In genomic region chr7:123365876-123366741, GRCm38 (mm10) we compare ENCODE assay signal across 11 mouse cellular contexts. TPM values are rescaled to one million over a fixed set of nuclear protein-coding genes. Genes with fewer than 3 reads are reported as not detected.
A peak's percentile ranks its signal among the peaks of the same experiment; 100 is the strongest.
DNase-seq lines count a peak whose midpoint lies in the region; ATAC-seq and TF ChIP-seq lines count a peak whose summit lies in the region.
"Had no signal": no experiment of that assay in that cellular context is flagged by ENCODE, and none has a peak within 500 bp of the region (broad histone marks: within the 10 kb centered on the region; RNA-seq: fewer than 3 reads in every experiment).

No protein-coding gene starts in this region.

- peak overlapping the region; percentile 22 for H3K4me3 ChIP-seq in erythroblast, embryonic 14.5 days (replicated peaks)
- no peak overlapping the region for H3K4me3 ChIP-seq in midbrain, embryonic 13.5 days (replicated peaks)
- no peak overlapping the region for H3K4me3 ChIP-seq in midbrain, embryonic 10.5 days
- peak overlapping the region; percentile 8 to 30; a peak in 3 of 4 replicates for H3K4me3 ChIP-seq in liver, embryonic 14.5 days (ENCODE audit: insufficient read depth in 1 of 2, low read depth in 2 of 2, low read length in 2 of 2)
- H3K4me3 ChIP-seq: embryonic facial prominence, embryonic 12.5 days; limb, embryonic 13.5 days; neural tube, embryonic 15.5 days had no signal

- no peak for DNase-seq in midbrain, embryonic 10.5 days (ENCODE audit: low spot score)
- peak; percentile 58 to 60 (median 59) for DNase-seq in liver, embryonic 14.5 days (ENCODE audit: low read depth in 3 of 3, low spot score in 3 of 3)
- DNase-seq in left cerebral cortex, postnatal 14 days (ENCODE audit: low spot score in 2 of 2): no peak

- TF ChIP-seq EP300 in liver, embryonic 14.5 days (IDR thresholded peaks at IDR 0.05; ENCODE audit: low read depth): peak; percentile 83

- H3K36me3 ChIP-seq in erythroblast, embryonic 14.5 days (ENCODE audit: control insufficient read depth): peaks cover 15% of the 10 kb centered on the region
- H3K36me3 ChIP-seq in midbrain, embryonic 13.5 days: 0 out of 2 replicates have a peak, but pooled peaks cover 2% of the 10 kb centered on the region
- H3K36me3 ChIP-seq in midbrain, embryonic 10.5 days: peaks cover 8% of the 10 kb centered on the region; the same call in 1 of the 2 replicates
- H3K36me3 ChIP-seq in liver, embryonic 14.5 days (replicated peaks; ENCODE audit: control insufficient read depth, insufficient read depth, low read depth): no peaks in the 10 kb centered on the region; the same call in 1 of the 2 replicates
- H3K36me3 ChIP-seq: embryonic facial prominence, embryonic 12.5 days; limb, embryonic 13.5 days; neural tube, embryonic 15.5 days had no signal

- H3K4me1 ChIP-seq in erythroblast, embryonic 14.5 days (ENCODE audit: control insufficient read depth): peaks cover 69% of the 10 kb centered on the region
- H3K4me1 ChIP-seq in midbrain, embryonic 13.5 days (replicated peaks): peaks cover 47% of the 10 kb centered on the region
- H3K4me1 ChIP-seq in midbrain, embryonic 10.5 days: peaks cover 38% of the 10 kb centered on the region
- peaks cover 37 to 53% of the 10 kb centered on the region in 2 experiments for H3K4me1 ChIP-seq in liver, embryonic 14.5 days (replicated peaks; ENCODE audit: control insufficient read depth in 2 of 2, insufficient read depth in 2 of 2, low read length in 1 of 2)

- intact Hi-C loops in left cerebral cortex, postnatal 14 days (cut with DNase I): loop anchor here (5.0 kb wide), 1 partner anchor 39 kb away; no protein-coding TSS in a partner anchor

- ATAC-seq in erythroblast, adult 5-6 weeks (replicated peaks; ENCODE audit: low FRiP score, poor library complexity, severe bottlenecking): no peak
- no peak for ATAC-seq in midbrain, embryonic 13.5 days
- peak; percentile 9; the same call in 1 of the 2 replicates for ATAC-seq in liver, embryonic 14.5 days (ENCODE audit: insufficient read depth)
- ATAC-seq in megakaryocyte-erythroid progenitor cell, adult 5-6 weeks (replicated peaks; ENCODE audit: low FRiP score, low TSS enrichment, poor library complexity, severe bottlenecking): peak; percentile 72
- no peak for ATAC-seq in inflammation-experienced regulatory T-cells, adult 6 months

- H3K9me3 ChIP-seq in erythroblast, embryonic 14.5 days (ENCODE audit: control insufficient read depth, low read length): no peaks in the 10 kb centered on the region
- H3K9me3 ChIP-seq in midbrain, embryonic 13.5 days: no peaks in the 10 kb centered on the region
- H3K9me3 ChIP-seq in midbrain, embryonic 10.5 days (replicated peaks): no peaks in the 10 kb centered on the region
- H3K9me3 ChIP-seq in liver, embryonic 14.5 days (ENCODE audit: control insufficient read depth, low read length): no peaks in the 10 kb centered on the region
- H3K9me3 ChIP-seq: embryonic facial prominence, embryonic 12.5 days; limb, embryonic 13.5 days; neural tube, embryonic 15.5 days had no signal

- peak overlapping the region; percentile 41; the same call in 1 of the 2 replicates for H3K9ac ChIP-seq in midbrain, embryonic 13.5 days (replicated peaks)
- peak overlapping the region; percentile 55 for H3K9ac ChIP-seq in liver, embryonic 14.5 days (replicated peaks)
- H3K9ac ChIP-seq: embryonic facial prominence, embryonic 12.5 days; neural tube, embryonic 15.5 days had no signal

- H3K27me3 ChIP-seq in erythroblast, embryonic 14.5 days (ENCODE audit: control insufficient read depth): no peaks in the 10 kb centered on the region
- H3K27me3 ChIP-seq in midbrain, embryonic 13.5 days: no peaks in the 10 kb centered on the region
- H3K27me3 ChIP-seq in midbrain, embryonic 10.5 days (ENCODE audit: low read depth, poor library complexity, severe bottlenecking): no peaks in the 10 kb centered on the region
- no peaks in the 10 kb centered on the region for H3K27me3 ChIP-seq in liver, embryonic 14.5 days (ENCODE audit: control insufficient read depth, insufficient read depth, low read length)
- H3K27me3 ChIP-seq: embryonic facial prominence, embryonic 12.5 days; limb, embryonic 13.5 days; neural tube, embryonic 15.5 days had no signal

- H3K27ac ChIP-seq in midbrain, embryonic 13.5 days: no peak overlapping the region
- H3K27ac ChIP-seq in midbrain, embryonic 10.5 days (replicated peaks): no peak overlapping the region
- H3K27ac ChIP-seq in liver, embryonic 14.5 days: peak overlapping the region; percentile 76
- H3K27ac ChIP-seq: embryonic facial prominence, embryonic 12.5 days; limb, embryonic 13.5 days; neural tube, embryonic 15.5 days had no signal

- no peak for TF ChIP-seq CTCF in liver, embryonic 14.5 days (IDR thresholded peaks at IDR 0.05; ENCODE audit: low read depth)

- WGBS in midbrain, embryonic 13.5 days: 79% methylated on average over 7 of the region's 7 CpGs
- 89% methylated on average over 7 of the region's 7 CpGs for WGBS in midbrain, embryonic 10.5 days
- 28% methylated on average over 7 of the region's 7 CpGs for WGBS in liver, embryonic 14.5 days (ENCODE audit: insufficient replicate concordance)

- 0 out of 2 replicates have a peak overlapping the region, but pooled peaks have one; percentile 15 for H3K4me2 ChIP-seq in midbrain, embryonic 13.5 days (replicated peaks)
- H3K4me2 ChIP-seq in liver, embryonic 14.5 days (ENCODE audit: low read depth): peak overlapping the region; percentile 85
- H3K4me2 ChIP-seq: limb, embryonic 13.5 days; neural tube, embryonic 15.5 days had no signal

RNA-seq across cellular contexts. Expression of gene Lcmt1, which starts 3.5 kb away (rescaled TPM):
- 0.30 and 0.61 TPM in 2 replicates for polyA plus RNA-seq in erythroblast, embryonic 14.5 days (2012)
- total RNA-seq in erythroblast, adult 5-6 weeks (2015; ENCODE audit: low replicate concordance): 2.9 and 14.0 TPM in 2 replicates
- 7.8 and 18.0 TPM in 2 replicates for total RNA-seq in erythroblast, adult 5-6 weeks (2017; ENCODE audit: low replicate concordance)
- 85.3 and 89.9 TPM in 2 replicates for polyA plus RNA-seq in midbrain, embryonic 13.5 days (2015; fragmentation: Nextera tagmentation; extraction: Ambion mirVana)
- 59.3 and 61.0 TPM in 2 replicates for polyA plus RNA-seq in midbrain, embryonic 10.5 days (2016; fragmentation: Nextera tagmentation; extraction: Ambion mirVana)
- 13.0 and 18.6 TPM in 2 replicates for polyA plus RNA-seq in liver, embryonic 14.5 days (2012; rRNA removed)
- 23.6 and 28.4 TPM in 2 replicates for polyA plus RNA-seq in liver, embryonic 14.5 days (2014; fragmentation: Nextera tagmentation; extraction: Ambion mirVana)
- total RNA-seq in megakaryocyte-erythroid progenitor cell, adult 5-6 weeks (2014; fragmentation: Nextera tagmentation): 36.2 and 57.0 TPM in 2 replicates
- total RNA-seq in megakaryocyte-erythroid progenitor cell, adult 5-6 weeks (2017): 42.8 and 43.3 TPM in 2 replicates
- total RNA-seq in left cerebral cortex, postnatal 14 days (2021): 10 to 100 TPM; 83.3 to 91.9 TPM
- polyA plus RNA-seq in inflammation-experienced regulatory T-cells, adult 6 months (2017; shearing (Covaris generic)): 10 to 100 TPM; 28.0 to 33.4 (median 30.3) TPM

RNA-seq across cellular contexts. Expression of gene Arhgap17, which starts 3.6 kb away (rescaled TPM):
- 3.8 and 4.6 TPM in 2 replicates for polyA plus RNA-seq in erythroblast, embryonic 14.5 days (2012)
- 16.5 and 24.5 TPM in 2 replicates for total RNA-seq in erythroblast, adult 5-6 weeks (2015; ENCODE audit: low replicate concordance)
- total RNA-seq in erythroblast, adult 5-6 weeks (2017; ENCODE audit: low replicate concordance): 5.4 and 7.2 TPM in 2 replicates
- 12.7 and 13.6 TPM in 2 replicates for polyA plus RNA-seq in midbrain, embryonic 13.5 days (2015; fragmentation: Nextera tagmentation; extraction: Ambion mirVana)
- 25.9 and 30.3 TPM in 2 replicates for polyA plus RNA-seq in midbrain, embryonic 10.5 days (2016; fragmentation: Nextera tagmentation; extraction: Ambion mirVana)
- 9.6 and 10.9 TPM in 2 replicates for polyA plus RNA-seq in liver, embryonic 14.5 days (2012; rRNA removed)
- polyA plus RNA-seq in liver, embryonic 14.5 days (2014; fragmentation: Nextera tagmentation; extraction: Ambion mirVana): 10.2 and 12.6 TPM in 2 replicates
- 17.8 and 30.5 TPM in 2 replicates for total RNA-seq in megakaryocyte-erythroid progenitor cell, adult 5-6 weeks (2014; fragmentation: Nextera tagmentation)
- 12.6 and 16.5 TPM in 2 replicates for total RNA-seq in megakaryocyte-erythroid progenitor cell, adult 5-6 weeks (2017)
- 10 to 100 TPM; 16.9 to 20.9 TPM for total RNA-seq in left cerebral cortex, postnatal 14 days (2021)
- polyA plus RNA-seq in inflammation-experienced regulatory T-cells, adult 6 months (2017; shearing (Covaris generic)): 10 to 100 TPM; 19.5 to 23.4 (median 22.6) TPM

Comparison
In these comparisons a context has a peak if more than half of its experiments do, and no peak if none do; other contexts are left out.
1. H3K4me3 ChIP-seq: peak in erythroblast, embryonic 14.5 days (single experiment) and liver, embryonic 14.5 days (2 of 2); none in midbrain, embryonic 13.5 days (single experiment) and midbrain, embryonic 10.5 days (single experiment).
2. ATAC-seq: peak in liver, embryonic 14.5 days (single experiment) and megakaryocyte-erythroid progenitor cell, adult 5-6 weeks (single experiment); none in erythroblast, adult 5-6 weeks (single experiment), midbrain, embryonic 13.5 days (single experiment) and inflammation-experienced regulatory T-cells, adult 6 months (single experiment).
3. DNase-seq: peak in liver, embryonic 14.5 days (3 of 3); none in midbrain, embryonic 10.5 days (single experiment) and left cerebral cortex, postnatal 14 days (0 of 2).